Mouse (Mus musculus) erythroblast, embryonic 14.5 days (primary cell): ENCODE data around the gene Rapgefl1. TPM values are rescaled to one million over a fixed set of nuclear protein-coding genes. Genes with fewer than 3 reads are reported as not detected.

Source experiments
- H3K27me3 ChIP-seq: 2 replicates; pipeline ENCODE4 v1.6.1; 2012; ENCODE audit warnings: inconsistent platforms; ENCODE audit not compliant: control insufficient read depth
- H3K36me3 ChIP-seq: 2 replicates; pipeline ENCODE4 v1.6.1; 2012; ENCODE audit warnings: mild to moderate bottlenecking, inconsistent platforms; ENCODE audit not compliant: control insufficient read depth
- H3K4me1 ChIP-seq: 2 replicates; pipeline ENCODE4 v1.6.1; 2012; ENCODE audit warnings: inconsistent platforms; ENCODE audit not compliant: control insufficient read depth
- H3K4me3 ChIP-seq: replicated peaks from 2 replicates; pipeline ENCODE3; 2012; ENCODE audit warnings: moderate library complexity, mild to moderate bottlenecking, inconsistent platforms
- H3K9me3 ChIP-seq: 2 replicates; pipeline ENCODE4 v1.6.1; 2012; ENCODE audit warnings: low read length, inconsistent platforms, mixed read lengths; ENCODE audit not compliant: control insufficient read depth
- GATA1 ChIP-seq: IDR thresholded peaks from 2 replicates; pipeline ENCODE4 v1.6.1; 2012; ENCODE audit warnings: low read length, inconsistent platforms, mixed read lengths
- TAL1 ChIP-seq: IDR thresholded peaks from 3 replicates; pipeline ENCODE4 v1.6.1; 2012; ENCODE audit warnings: low read length, inconsistent platforms, mixed read lengths
- polyA plus RNA-seq: library from polyadenylated mRNA; stranded (reverse); fragments of >175 nt; gene quantifications from 2 replicates; pipeline ENCODE4 v1.2.3, GENCODE M21; 2012

The Rapgefl1 gene
- polyA plus RNA-seq, 1 experiment = not detected

- Histone ChIP-seq H3K9me3 (no peaks in the 10 kb centered on the region), H3K4me1 (peaks cover 10% of the 10 kb centered on the region), H3K27me3 (peaks cover 27% of the 10 kb centered on the region), H3K4me3 (peak overlapping the region; percentile 14), H3K36me3 (no peaks in the 10 kb centered on the region)
- TF ChIP-seq TAL1 = no peak
- TF ChIP-seq GATA1 = no peak
Observed at GRCm38 (mm10) chr11:98850100-98851093, 13.8 kb downstream of the Rapgefl1 start.

GRCm38 (mm10) chr11:98854116-98854515 is 17.5 kb downstream of the Rapgefl1 start:
- Histone ChIP-seq H3K9me3 (no peaks in the 10 kb centered on the region), H3K4me1 (peaks cover 12% of the 10 kb centered on the region), H3K4me3 (no peak overlapping the region), H3K36me3 (no peaks in the 10 kb centered on the region), H3K27me3 (peaks cover 18% of the 10 kb centered on the region)
- TF ChIP-seq GATA1 (no peak), TAL1 (no peak)

- Histone ChIP-seq H3K9me3 (no peaks in the 10 kb centered on the region), H3K27me3 (peaks cover 13% of the 10 kb centered on the region), H3K36me3 (no peaks in the 10 kb centered on the region), H3K4me3 (no peak overlapping the region), H3K4me1 (peaks cover 13% of the 10 kb centered on the region)
- TF ChIP-seq TAL1 = no peak
- TF ChIP-seq GATA1 = no peak
Observed at GRCm38 (mm10) chr11:98854659-98855058, 18.1 kb downstream of the Rapgefl1 start.

- no peak overlapping the region for H3K4me3 ChIP-seq
- H3K27me3 ChIP-seq = no peaks in the 10 kb centered on the region
- H3K36me3 ChIP-seq = no peaks in the 10 kb centered on the region
- no peaks in the 10 kb centered on the region for H3K9me3 ChIP-seq
- TF ChIP-seq TAL1 = no peak
- TF ChIP-seq GATA1 = no peak
- peaks cover 23% of the 10 kb centered on the region for H3K4me1 ChIP-seq
Observed at GRCm38 (mm10) chr11:98858759-98859731, 22.5 kb downstream of the Rapgefl1 start.

- H3K36me3 ChIP-seq = peaks cover 21% of the 10 kb centered on the region
- H3K9me3 ChIP-seq = no peaks in the 10 kb centered on the region
- TF ChIP-seq GATA1 = no peak
- no peak for TF ChIP-seq TAL1
- peak within 1 kb of the TSS; percentile 88 for H3K4me3 ChIP-seq
- no peaks in the 10 kb centered on the region for H3K27me3 ChIP-seq
- H3K4me1 ChIP-seq = peaks cover 33% of the 10 kb centered on the region
Observed at GRCm38 (mm10) chr11:98863028-98863750, 26.6 kb downstream of the Rapgefl1 start, which contains the start of gene Wipf2. Wipf2 (plus strand) TSS chr11:98863638.

- H3K36me3 ChIP-seq = peaks cover 25% of the 10 kb centered on the region
- H3K4me1 ChIP-seq = peaks cover 33% of the 10 kb centered on the region
- H3K9me3 ChIP-seq = no peaks in the 10 kb centered on the region
- peak overlapping the region; percentile 88 for H3K4me3 ChIP-seq
- TF ChIP-seq GATA1 = no peak
- TF ChIP-seq TAL1 = no peak
- no peaks in the 10 kb centered on the region for H3K27me3 ChIP-seq
Observed at GRCm38 (mm10) chr11:98863751-98864429, 27.3 kb downstream of the Rapgefl1 start.

GRCm38 (mm10) chr11:98867293-98867692 is 30.7 kb downstream of the Rapgefl1 start:
- Histone ChIP-seq H3K4me1 (peaks cover 27% of the 10 kb centered on the region), H3K36me3 (peaks cover 51% of the 10 kb centered on the region), H3K4me3 (no peak overlapping the region), H3K9me3 (no peaks in the 10 kb centered on the region), H3K27me3 (no peaks in the 10 kb centered on the region)
- TF ChIP-seq TAL1 (no peak), GATA1 (no peak)

- Histone ChIP-seq H3K27me3 (no peaks in the 10 kb centered on the region), H3K9me3 (no peaks in the 10 kb centered on the region), H3K36me3 (peaks cover 66% of the 10 kb centered on the region), H3K4me3 (no peak overlapping the region), H3K4me1 (peaks cover 19% of the 10 kb centered on the region)
- no peak for TF ChIP-seq GATA1
- no peak for TF ChIP-seq TAL1
Observed at GRCm38 (mm10) chr11:98869906-98870305, 33.3 kb downstream of the Rapgefl1 start.
